Mouse (Mus musculus): ENCODE data around the gene Myadm. TPM values are rescaled to one million over a fixed set of nuclear protein-coding genes. Genes with fewer than 3 reads are reported as not detected.

The Myadm gene
- total RNA-seq, 1 experiment = 80.8 TPM

- Histone ChIP-seq H3K4me1 (ENCODE audit: control insufficient read depth in 2 of 2, insufficient read depth in 2 of 2, low read length in 2 of 2, poor library complexity in 1 of 2) (peaks cover 11 to 34% of the 10 kb centered on the region in 2 experiments), H3K9me3 (ENCODE audit: control insufficient read depth, insufficient read depth, low read depth, low read length) (no peaks in the 10 kb centered on the region), H3K4me3 (ENCODE audit: insufficient read depth in 1 of 2, low read depth in 1 of 2, low read length in 2 of 2, poor library complexity in 1 of 2, severe bottlenecking in 1 of 2) (peak overlapping the region; percentile 76 to 77), H3K36me3 (ENCODE audit: control insufficient read depth, insufficient read depth, low read length, poor library complexity, severe bottlenecking) (no peaks in the 10 kb centered on the region; the same call in 1 of the 2 replicates), H3K27ac (ENCODE audit: insufficient read depth, low read depth, low read length, poor library complexity, severe bottlenecking) (no peak overlapping the region), H3K9ac (ENCODE audit: insufficient read depth, low read depth, low read length, poor library complexity, severe bottlenecking) (no peak overlapping the region; the same call in 1 of the 2 replicates)
- DNase-seq (ENCODE audit: low read depth, low spot score) = no peak
- TF ChIP-seq ZNF384 (IDR thresholded peaks at IDR 0.05; ENCODE audit: low read depth, low read length) = no peak
- no peak for TF ChIP-seq MAFK (IDR thresholded peaks at IDR 0.05; ENCODE audit: insufficient read depth, low read depth, low read length)
- no peak for TF ChIP-seq HCFC1 (IDR thresholded peaks at IDR 0.05; ENCODE audit: borderline replicate concordance, insufficient read depth, low read length)
- no peak for TF ChIP-seq ZC3H11A (IDR thresholded peaks at IDR 0.05; ENCODE audit: borderline replicate concordance, low read depth, low read length)
- no peak for TF ChIP-seq CHD2 (IDR thresholded peaks at IDR 0.05; ENCODE audit: low read depth, low read length)
- in situ Hi-C loops (cut with MboI; ENCODE audit: low sequenced_read_pairs in 2 of 2, unreplicated experiment in 2 of 2) = loop anchor here in 1 of 2 experiments (10.0 kb wide), 1 partner anchor 59 kb away; the partner anchor contains the start of gene Nlrp12
Measured at GRCm38 (mm10) chr7:3304298-3304697, 15.4 kb downstream of the Myadm start.

- Histone ChIP-seq H3K9me3 (ENCODE audit: control insufficient read depth, insufficient read depth, low read depth, low read length) (no peaks in the 10 kb centered on the region), H3K4me1 (ENCODE audit: control insufficient read depth in 2 of 2, insufficient read depth in 2 of 2, low read length in 2 of 2, poor library complexity in 1 of 2) (peaks cover 7 to 22% of the 10 kb centered on the region in 2 experiments; a peak in 3 of 4 replicates), H3K9ac (ENCODE audit: insufficient read depth, low read depth, low read length, poor library complexity, severe bottlenecking) (no peak overlapping the region), H3K27ac (ENCODE audit: insufficient read depth, low read depth, low read length, poor library complexity, severe bottlenecking) (no peak overlapping the region), H3K36me3 (ENCODE audit: control insufficient read depth, insufficient read depth, low read length, poor library complexity, severe bottlenecking) (peaks cover 5% of the 10 kb centered on the region; the same call in 1 of the 2 replicates), H3K4me3 (ENCODE audit: insufficient read depth in 1 of 2, low read depth in 1 of 2, low read length in 2 of 2, poor library complexity in 1 of 2, severe bottlenecking in 1 of 2) (no peak overlapping the region)
- no peak for DNase-seq (ENCODE audit: low read depth, low spot score)
- in situ Hi-C loops (cut with MboI; ENCODE audit: low sequenced_read_pairs in 2 of 2, unreplicated experiment in 2 of 2) = loop anchor here in 1 of 2 experiments (10.0 kb wide), 1 partner anchor 62 kb away; the partner anchor contains the start of gene Nlrp12
- TF ChIP-seq CHD2 (IDR thresholded peaks at IDR 0.05; ENCODE audit: low read depth, low read length) = no peak
- TF ChIP-seq MAFK (IDR thresholded peaks at IDR 0.05; ENCODE audit: insufficient read depth, low read depth, low read length) = no peak
- TF ChIP-seq ZC3H11A (IDR thresholded peaks at IDR 0.05; ENCODE audit: borderline replicate concordance, low read depth, low read length) = no peak
- no peak for TF ChIP-seq ZNF384 (IDR thresholded peaks at IDR 0.05; ENCODE audit: low read depth, low read length)
- no peak for TF ChIP-seq HCFC1 (IDR thresholded peaks at IDR 0.05; ENCODE audit: borderline replicate concordance, insufficient read depth, low read length)
Measured at GRCm38 (mm10) chr7:3306400-3306799, 17.5 kb downstream of the Myadm start.

- no peak for TF ChIP-seq CHD2 (IDR thresholded peaks at IDR 0.05; ENCODE audit: low read depth, low read length)
- TF ChIP-seq ZC3H11A (IDR thresholded peaks at IDR 0.05; ENCODE audit: borderline replicate concordance, low read depth, low read length) = no peak
- TF ChIP-seq HCFC1 (IDR thresholded peaks at IDR 0.05; ENCODE audit: borderline replicate concordance, insufficient read depth, low read length) = no peak
- no peak for TF ChIP-seq ZNF384 (IDR thresholded peaks at IDR 0.05; ENCODE audit: low read depth, low read length)
- TF ChIP-seq MAFK (IDR thresholded peaks at IDR 0.05; ENCODE audit: insufficient read depth, low read depth, low read length) = no peak
- peaks cover 2 to 14% of the 10 kb centered on the region in 2 experiments; a peak in 3 of 4 replicates for H3K4me1 ChIP-seq (ENCODE audit: control insufficient read depth in 2 of 2, insufficient read depth in 2 of 2, low read length in 2 of 2, poor library complexity in 1 of 2)
- H3K4me3 ChIP-seq (ENCODE audit: insufficient read depth in 1 of 2, low read depth in 1 of 2, low read length in 2 of 2, poor library complexity in 1 of 2, severe bottlenecking in 1 of 2) = no peak overlapping the region
- peaks cover 10% of the 10 kb centered on the region for H3K36me3 ChIP-seq (ENCODE audit: control insufficient read depth, insufficient read depth, low read length, poor library complexity, severe bottlenecking)
- no peak overlapping the region for H3K27ac ChIP-seq (ENCODE audit: insufficient read depth, low read depth, low read length, poor library complexity, severe bottlenecking)
- H3K9me3 ChIP-seq (ENCODE audit: control insufficient read depth, insufficient read depth, low read depth, low read length) = no peaks in the 10 kb centered on the region
- in situ Hi-C loops (cut with MboI; ENCODE audit: low sequenced_read_pairs in 2 of 2, unreplicated experiment in 2 of 2) = loop anchor here in 1 of 2 experiments (10.0 kb wide), 1 partner anchor 64 kb away; the partner anchor contains the start of gene Nlrp12
- no peak for DNase-seq (ENCODE audit: low read depth, low spot score)
- H3K9ac ChIP-seq (ENCODE audit: insufficient read depth, low read depth, low read length, poor library complexity, severe bottlenecking) = no peak overlapping the region
Measured at GRCm38 (mm10) chr7:3308646-3309045, 19.8 kb downstream of the Myadm start.

GRCm38 (mm10) chr7:3310233-3310632, 21.4 kb downstream of the Myadm start:
- Histone ChIP-seq H3K9ac (ENCODE audit: insufficient read depth, low read depth, low read length, poor library complexity, severe bottlenecking) (no peak overlapping the region), H3K9me3 (ENCODE audit: control insufficient read depth, insufficient read depth, low read depth, low read length) (no peaks in the 10 kb centered on the region), H3K27ac (ENCODE audit: insufficient read depth, low read depth, low read length, poor library complexity, severe bottlenecking) (no peak overlapping the region), H3K4me1 (ENCODE audit: control insufficient read depth in 2 of 2, insufficient read depth in 2 of 2, low read length in 2 of 2, poor library complexity in 1 of 2) (peaks cover 2 to 7% of the 10 kb centered on the region in 2 experiments; a peak in 3 of 4 replicates), H3K4me3 (ENCODE audit: insufficient read depth in 1 of 2, low read depth in 1 of 2, low read length in 2 of 2, poor library complexity in 1 of 2, severe bottlenecking in 1 of 2) (no peak overlapping the region), H3K36me3 (ENCODE audit: control insufficient read depth, insufficient read depth, low read length, poor library complexity, severe bottlenecking) (peaks cover 14% of the 10 kb centered on the region)
- TF ChIP-seq ZC3H11A (IDR thresholded peaks at IDR 0.05; ENCODE audit: borderline replicate concordance, low read depth, low read length) (no peak), HCFC1 (IDR thresholded peaks at IDR 0.05; ENCODE audit: borderline replicate concordance, insufficient read depth, low read length) (no peak), ZNF384 (IDR thresholded peaks at IDR 0.05; ENCODE audit: low read depth, low read length) (no peak), CHD2 (IDR thresholded peaks at IDR 0.05; ENCODE audit: low read depth, low read length) (no peak), MAFK (IDR thresholded peaks at IDR 0.05; ENCODE audit: insufficient read depth, low read depth, low read length) (no peak)
- DNase-seq (ENCODE audit: low read depth, low spot score) = no peak
- in situ Hi-C loops (cut with MboI; ENCODE audit: low sequenced_read_pairs in 2 of 2, unreplicated experiment in 2 of 2) = no loop called here

All from ES-E14 (cell line).